Mouse (Mus musculus) neural tube, embryonic 12.5 days (tissue): ENCODE measurements around the gene Morn5. TPM values are rescaled to one million over a fixed set of nuclear protein-coding genes. Genes with fewer than 3 reads are reported as not detected.
A peak's percentile ranks its signal among the peaks of the same experiment; 100 is the strongest.

Experiments
- ATAC-seq: fragments of 200-750 bp; cut with Nextera tagmentation; 2 replicates; pipeline ENCODE4 v1.8.0; 2017; ENCODE audit warnings: low read depth, mild to moderate bottlenecking, moderate TSS enrichment, moderate library complexity; ENCODE audit not compliant: low FRiP score
- H3K27ac ChIP-seq: fragments of 300-500 bp; sonication (generic); 2 replicates; pipeline ENCODE4 v1.5.1; 2016
- H3K27me3 ChIP-seq: fragments of 300-500 bp; sonication (generic); replicated peaks from 2 replicates; pipeline ENCODE4 v1.6.1; 2016; ENCODE audit warnings: mild to moderate bottlenecking
- H3K36me3 ChIP-seq: fragments of 300-500 bp; sonication (generic); 2 replicates; pipeline ENCODE4 v1.6.1; 2016; ENCODE audit warnings: mild to moderate bottlenecking
- H3K4me1 ChIP-seq: fragments of 300-500 bp; sonication (generic); 2 replicates; pipeline ENCODE4 v1.6.1; 2016
- H3K4me2 ChIP-seq: fragments of 300-500 bp; sonication (generic); replicated peaks from 2 replicates; pipeline ENCODE4 v1.6.1; 2016; ENCODE audit warnings: mild to moderate bottlenecking
- H3K4me3 ChIP-seq: fragments of 300-500 bp; sonication (generic); 2 replicates; pipeline ENCODE4 v1.5.1; 2016
- H3K9ac ChIP-seq: fragments of 300-500 bp; sonication (generic); 2 replicates; pipeline ENCODE4 v1.6.1; 2016; ENCODE audit warnings: mild to moderate bottlenecking
- H3K9me3 ChIP-seq: fragments of 300-500 bp; sonication (generic); 2 replicates; pipeline ENCODE4 v1.6.1; 2016; ENCODE audit warnings: mild to moderate bottlenecking
- WGBS: fragments of 180-500 bp; shearing (Covaris S2); methylation state at CpG from one replicate; pipeline ENCODE4 v1.1.7; 2016; 5-methylcytosine and 5-hydroxymethylcytosine counted together
- polyA plus RNA-seq: library from polyadenylated mRNA; unstranded; fragments of >200 nt; fragmentation: Nextera tagmentation; extraction: Ambion mirVana; gene quantifications from 2 replicates; pipeline ENCODE4 v1.2.1, GENCODE M21; 2016

Gene Morn5
- polyA plus RNA-seq, result 0.48 and 0.50 TPM in 2 replicates

DNA sequence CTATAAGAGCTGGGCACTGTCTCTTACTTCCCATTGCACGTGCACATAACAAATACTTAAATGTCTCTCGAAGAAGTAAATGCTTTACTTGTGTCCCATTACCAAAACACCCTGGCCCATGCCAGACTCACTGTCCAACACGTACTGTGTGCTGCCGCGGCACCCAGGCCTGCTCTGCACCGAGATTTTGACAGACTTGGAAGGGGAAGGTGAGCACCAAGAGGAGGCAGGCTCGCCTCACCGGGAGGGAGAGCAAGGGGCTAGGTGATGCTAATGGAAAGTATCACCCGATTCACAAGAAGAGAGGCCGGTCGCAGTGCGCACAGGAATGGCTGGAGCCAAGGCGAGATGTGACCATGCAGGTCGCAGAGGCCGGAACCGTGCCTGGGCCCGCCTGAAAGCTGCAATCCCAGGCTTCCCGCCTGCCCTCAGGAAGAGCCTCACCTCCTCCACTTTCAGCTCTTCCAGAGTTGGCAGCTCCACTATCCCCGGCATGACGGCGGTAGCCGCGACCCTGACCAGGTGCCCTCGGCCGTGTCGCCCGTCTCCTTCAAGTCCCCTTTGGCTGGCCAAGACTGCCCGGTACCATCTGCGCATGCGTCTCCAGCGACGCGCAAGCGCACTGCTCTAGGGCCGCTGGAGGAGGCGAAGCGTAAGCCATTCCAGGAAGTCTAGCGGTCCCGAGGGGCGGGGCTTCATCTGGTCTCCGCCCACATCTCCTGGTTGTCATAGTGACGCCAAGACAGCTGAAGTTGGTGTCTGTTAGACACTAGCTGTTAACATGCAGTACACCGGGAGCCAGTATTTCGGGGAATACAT is at the start of gene Morn5, which contains the start of gene Ndufa8:
Gene Morn5, plus strand, starts transcription at position 711 of the 819 bp plus-strand sequence.
Gene Ndufa8, minus strand, starts transcription at position 659 of the 819 bp plus-strand sequence.
- Histone ChIP-seq H3K9ac (peak within 1 kb of the TSS; percentile 84), H3K4me1 (peaks cover 7% of the 10 kb centered on the region), H3K36me3 (peaks cover 5% of the 10 kb centered on the region; the same call in 1 of the 2 replicates), H3K27me3 (no peaks in the 10 kb centered on the region), H3K4me2 (peak within 1 kb of the TSS; percentile 79), H3K27ac (no peak within 1 kb of the TSS), H3K4me3 (peak within 1 kb of the TSS; percentile 79), H3K9me3 (no peaks in the 10 kb centered on the region)
- 1% methylated on average over 44 of the region's 44 CpGs for WGBS
- ATAC-seq, result peak; percentile 97

DNA sequence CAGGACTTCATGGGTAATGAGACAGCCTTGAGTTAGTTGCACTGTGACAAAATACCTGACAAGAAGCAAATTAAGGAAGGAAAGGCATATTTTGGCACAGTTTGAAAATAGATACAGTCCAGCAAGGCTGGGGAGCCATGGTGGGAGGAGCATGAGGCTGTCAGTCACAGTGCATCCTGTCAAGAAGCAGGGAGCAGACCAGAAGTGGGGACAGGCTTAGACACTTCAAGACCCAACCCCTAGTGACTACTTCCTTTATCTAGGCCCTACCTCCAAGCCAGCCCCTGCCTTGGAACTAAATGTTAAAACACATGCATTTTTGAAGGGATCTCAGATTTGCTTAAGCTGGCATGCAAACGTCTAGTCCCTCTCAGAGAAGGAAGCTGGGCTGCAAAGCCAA is 48.9 kb upstream of the Morn5 start:
- Histone ChIP-seq H3K36me3 (no peaks in the 10 kb centered on the region), H3K4me1 (no peaks in the 10 kb centered on the region), H3K4me2 (no peak overlapping the region), H3K9ac (no peak overlapping the region), H3K4me3 (no peak overlapping the region), H3K27ac (no peak overlapping the region), H3K27me3 (0 out of 2 replicates have a peak, but pooled peaks cover 3% of the 10 kb centered on the region), H3K9me3 (no peaks in the 10 kb centered on the region)
- WGBS, result 59% methylated on average over 1 of the region's 1 CpGs
- no peak for ATAC-seq

DNA sequence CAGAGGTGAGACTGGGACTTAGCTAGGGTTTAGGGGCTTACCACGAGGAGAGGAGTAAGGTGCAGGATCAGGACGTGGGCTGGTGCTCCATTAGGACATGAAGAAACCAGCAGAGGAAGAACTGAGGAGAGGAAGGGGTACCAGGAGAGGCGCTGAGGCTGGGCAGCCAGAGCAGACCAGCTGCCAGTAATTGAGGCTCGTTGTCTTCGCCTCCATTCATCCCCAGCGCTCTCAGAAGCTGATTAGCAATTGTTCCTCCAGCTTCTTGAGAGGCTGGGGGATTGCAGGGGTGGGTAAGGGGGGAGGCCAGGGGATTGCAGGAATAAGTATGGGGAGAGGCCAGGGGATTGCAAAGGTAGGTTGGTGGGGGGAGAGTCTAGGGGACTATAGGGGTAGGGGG is 47.1 kb upstream of the Morn5 start:
- WGBS, result 28% methylated on average over 6 of the region's 6 CpGs
- Histone ChIP-seq H3K36me3 (no peaks in the 10 kb centered on the region), H3K4me2 (no peak overlapping the region), H3K27me3 (0 out of 2 replicates have a peak, but pooled peaks cover 3% of the 10 kb centered on the region), H3K4me3 (no peak overlapping the region), H3K27ac (no peak overlapping the region), H3K9me3 (no peaks in the 10 kb centered on the region), H3K9ac (no peak overlapping the region), H3K4me1 (no peaks in the 10 kb centered on the region)
- no peak for ATAC-seq

DNA sequence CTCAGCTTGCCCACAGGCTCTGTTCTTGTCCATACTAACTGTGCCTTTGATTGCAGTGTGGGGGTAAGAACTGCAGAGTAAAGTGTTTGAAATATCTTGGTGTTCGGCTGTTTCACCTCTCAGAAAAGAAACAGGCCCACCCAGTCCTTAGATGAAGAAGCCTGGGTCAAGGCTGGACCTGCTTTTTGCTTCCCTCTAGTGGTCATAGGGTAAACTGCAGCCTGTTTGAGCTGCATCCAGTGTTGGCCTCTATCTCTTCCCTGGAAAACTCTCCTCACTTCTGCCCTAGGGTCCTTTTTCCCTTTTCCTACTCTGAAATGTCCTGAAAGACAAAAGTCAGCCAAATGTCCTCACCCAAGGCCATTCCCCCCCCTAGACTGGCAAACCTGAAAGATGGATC is 41.2 kb upstream of the Morn5 start:
- H3K4me2 ChIP-seq, result no peak overlapping the region
- no peaks in the 10 kb centered on the region for H3K36me3 ChIP-seq
- WGBS, result 33% methylated on average over 1 of the region's 1 CpGs
- peaks cover 3% of the 10 kb centered on the region; the same call in 1 of the 2 replicates for H3K4me1 ChIP-seq
- no peak overlapping the region for H3K4me3 ChIP-seq
- H3K27ac ChIP-seq, result no peak overlapping the region
- no peak for ATAC-seq
- H3K9me3 ChIP-seq, result no peaks in the 10 kb centered on the region
- peaks cover 26% of the 10 kb centered on the region for H3K27me3 ChIP-seq
- no peak overlapping the region for H3K9ac ChIP-seq

DNA sequence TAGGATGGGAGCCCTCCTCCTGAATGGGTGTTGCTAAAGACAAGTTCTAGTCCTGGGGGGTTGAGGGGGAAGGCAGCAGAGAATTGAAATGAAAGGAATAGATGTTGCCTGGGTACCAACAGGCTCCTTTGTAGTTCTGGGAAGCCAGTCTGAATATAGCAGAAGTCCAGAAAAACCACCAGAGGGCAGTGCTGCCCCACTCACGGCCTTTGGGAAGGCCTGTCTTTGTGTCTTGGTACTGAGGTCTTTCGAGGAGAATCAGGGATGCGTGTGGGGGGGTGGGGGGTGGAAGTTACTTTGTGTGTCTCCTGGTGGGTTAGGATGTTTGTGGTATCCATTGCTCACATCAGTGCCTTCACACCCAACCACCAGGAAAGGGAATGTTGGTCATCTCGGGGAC is 39.9 kb upstream of the Morn5 start:
- Histone ChIP-seq H3K4me2 (no peak overlapping the region), H3K27ac (no peak overlapping the region), H3K9me3 (no peaks in the 10 kb centered on the region), H3K36me3 (no peaks in the 10 kb centered on the region), H3K9ac (no peak overlapping the region), H3K4me3 (no peak overlapping the region), H3K27me3 (peaks cover 24% of the 10 kb centered on the region), H3K4me1 (peaks cover 3% of the 10 kb centered on the region; the same call in 1 of the 2 replicates)
- WGBS, result 23% methylated on average over 4 of the region's 4 CpGs
- ATAC-seq, result peak; percentile 31

DNA sequence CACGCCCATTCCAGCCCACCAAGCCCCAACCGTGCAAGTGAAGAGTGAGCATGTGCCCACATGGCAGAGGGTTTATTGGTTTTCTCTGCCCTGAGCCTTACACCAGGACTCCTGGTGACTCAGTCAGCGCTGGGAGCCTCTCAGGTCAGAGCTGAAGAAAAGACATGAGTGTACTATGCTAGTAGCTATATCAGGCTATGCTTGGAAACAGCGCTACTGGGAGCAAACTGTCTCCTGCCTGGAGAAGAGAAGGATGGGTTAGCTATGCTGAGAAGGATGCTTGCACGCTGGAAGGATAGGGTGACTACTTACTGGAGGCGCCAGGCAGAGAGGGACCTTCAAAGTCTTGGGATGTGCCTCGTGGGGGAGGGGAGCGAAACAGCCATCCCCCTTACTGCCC is 38.7 kb upstream of the Morn5 start:
- Histone ChIP-seq H3K4me3 (no peak overlapping the region), H3K9me3 (no peaks in the 10 kb centered on the region), H3K9ac (no peak overlapping the region), H3K4me1 (peaks cover 3% of the 10 kb centered on the region; the same call in 1 of the 2 replicates), H3K36me3 (no peaks in the 10 kb centered on the region), H3K4me2 (peak overlapping the region; percentile 84), H3K27ac (no peak overlapping the region), H3K27me3 (peaks cover 22% of the 10 kb centered on the region)
- 45% methylated on average over 8 of the region's 8 CpGs for WGBS
- ATAC-seq, result no peak

DNA sequence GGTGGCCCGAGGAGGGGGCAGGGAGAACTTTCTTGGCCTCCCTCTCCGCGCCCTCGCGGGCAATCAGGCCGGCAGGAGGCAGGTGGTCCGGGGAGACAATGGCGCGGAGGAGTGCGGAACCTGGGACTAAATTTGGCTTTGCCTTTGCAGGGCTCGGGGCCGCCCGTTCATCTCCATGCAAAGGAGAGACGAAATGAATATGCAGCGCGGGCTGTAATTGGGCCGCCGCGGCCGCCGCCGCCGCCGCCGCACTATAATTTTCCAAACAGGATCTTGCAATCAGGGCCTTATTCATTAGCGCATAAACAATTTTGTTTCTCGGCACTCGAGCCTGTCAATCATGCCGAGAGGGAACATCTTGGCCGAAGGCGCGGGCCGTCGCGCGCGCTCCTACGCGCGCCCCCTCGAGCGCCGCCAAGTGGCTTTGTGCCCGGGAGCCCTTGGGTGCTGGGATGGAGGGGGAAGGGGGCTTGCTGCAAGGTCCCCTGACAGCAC is 37.9 kb upstream of the Morn5 start:
- under 1% methylated on average over 44 of the region's 44 CpGs for WGBS
- H3K4me1 ChIP-seq, result peaks cover 3% of the 10 kb centered on the region; the same call in 1 of the 2 replicates
- H3K4me2 ChIP-seq, result peak overlapping the region; percentile 84
- H3K27me3 ChIP-seq, result peaks cover 22% of the 10 kb centered on the region
- H3K27ac ChIP-seq, result no peak overlapping the region
- H3K4me3 ChIP-seq, result peak overlapping the region; percentile 34
- ATAC-seq, result peak; percentile 22; the same call in 1 of the 2 replicates
- H3K9ac ChIP-seq, result peak overlapping the region; percentile 54
- H3K9me3 ChIP-seq, result no peaks in the 10 kb centered on the region
- no peaks in the 10 kb centered on the region for H3K36me3 ChIP-seq

DNA sequence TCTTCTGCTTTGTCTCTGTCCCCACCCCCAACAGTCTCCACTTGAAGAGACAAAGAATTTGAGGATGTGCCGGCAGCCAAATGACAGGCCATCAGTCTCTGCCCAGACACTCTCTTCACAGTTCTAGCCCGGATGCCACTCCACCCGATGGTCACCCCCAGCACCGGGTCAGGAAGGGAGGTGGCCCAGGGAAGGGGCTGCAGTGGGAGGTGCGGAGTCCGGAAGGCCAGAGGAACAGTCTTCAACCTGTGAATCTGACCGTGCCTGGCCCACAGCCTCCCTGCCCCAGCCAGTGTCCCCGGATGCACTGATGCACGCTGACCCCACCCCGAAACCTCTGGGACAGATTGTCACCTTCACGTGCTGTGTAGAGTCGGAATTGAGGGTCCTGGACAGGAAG is 36.2 kb upstream of the Morn5 start:
- ATAC-seq, result no peak
- WGBS, result 55% methylated on average over 12 of the region's 12 CpGs
- H3K4me3 ChIP-seq, result no peak overlapping the region
- no peak overlapping the region for H3K9ac ChIP-seq
- H3K27me3 ChIP-seq, result peaks cover 22% of the 10 kb centered on the region
- no peak overlapping the region for H3K4me2 ChIP-seq
- no peak overlapping the region for H3K27ac ChIP-seq
- no peaks in the 10 kb centered on the region for H3K9me3 ChIP-seq
- no peaks in the 10 kb centered on the region for H3K36me3 ChIP-seq
- peaks cover 3% of the 10 kb centered on the region; the same call in 1 of the 2 replicates for H3K4me1 ChIP-seq

DNA sequence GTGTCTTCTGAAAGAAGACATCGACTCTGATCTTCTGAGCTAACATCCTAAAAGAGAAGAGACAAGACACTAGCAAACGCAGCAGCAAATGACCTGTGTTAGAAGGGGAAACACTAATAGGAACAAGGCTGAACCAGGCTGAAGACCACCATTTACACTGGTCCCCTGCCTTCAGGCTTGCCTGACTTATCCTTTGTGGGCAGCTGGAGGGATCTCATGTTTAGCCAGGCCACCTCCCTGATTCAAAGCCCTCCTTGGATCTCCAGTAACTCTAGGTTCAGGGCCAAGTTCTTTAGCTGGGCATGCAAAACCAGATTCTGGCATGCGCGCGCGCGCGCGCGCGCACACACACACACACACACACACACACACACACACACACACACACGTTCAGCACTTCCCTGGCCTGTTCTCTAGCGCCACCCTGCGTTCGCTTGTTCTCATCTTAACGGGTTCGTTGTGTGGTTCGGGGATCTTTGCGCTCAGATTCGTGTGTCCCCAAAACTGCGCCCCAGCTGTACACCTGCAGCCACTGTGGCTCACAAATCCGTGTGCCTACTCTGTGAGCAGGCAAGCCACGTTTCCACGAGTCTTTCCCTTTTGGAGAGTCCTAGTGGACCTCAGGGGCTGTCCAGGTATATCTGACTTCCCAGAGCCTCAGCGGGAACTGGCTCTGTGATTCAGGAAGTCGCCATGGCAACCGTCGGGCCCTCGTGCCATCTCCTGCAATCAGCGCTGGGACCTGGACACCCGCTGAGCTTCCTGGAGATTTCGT is 27.7 kb upstream of the Morn5 start:
- Histone ChIP-seq H3K9ac (no peak overlapping the region), H3K9me3 (no peaks in the 10 kb centered on the region), H3K27me3 (0 out of 2 replicates have a peak, but pooled peaks cover 6% of the 10 kb centered on the region), H3K4me1 (peaks cover 8% of the 10 kb centered on the region), H3K4me3 (peak overlapping the region; percentile 11; the same call in 1 of the 2 replicates), H3K27ac (no peak overlapping the region), H3K36me3 (no peaks in the 10 kb centered on the region), H3K4me2 (peak overlapping the region; percentile 58)
- WGBS, result 10% methylated on average over 32 of the region's 32 CpGs
- peak; percentile 65 for ATAC-seq

DNA sequence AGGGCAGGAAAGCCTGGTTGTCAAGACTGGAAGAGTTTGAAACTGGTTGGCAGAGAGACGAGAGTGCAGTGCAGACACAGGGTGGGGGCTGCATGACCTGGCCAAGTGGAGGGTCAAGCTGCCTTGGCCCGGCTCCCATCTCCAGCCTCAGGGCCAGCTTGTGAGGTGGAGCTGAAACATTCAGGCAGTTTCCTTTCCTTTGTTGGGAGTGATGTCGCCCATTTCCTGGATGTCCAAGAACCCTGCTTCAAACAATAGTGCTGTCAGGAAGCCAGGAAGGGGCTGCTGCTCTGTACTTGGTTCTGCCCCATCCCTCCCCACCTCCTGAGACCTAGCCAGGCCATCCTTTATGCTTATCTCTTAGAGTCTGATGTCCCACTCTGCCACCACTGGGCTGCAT is 26.0 kb upstream of the Morn5 start:
- H3K9me3 ChIP-seq, result no peaks in the 10 kb centered on the region
- WGBS, result 75% methylated on average over 3 of the region's 3 CpGs
- 0 out of 2 replicates have a peak, but pooled peaks cover 6% of the 10 kb centered on the region for H3K27me3 ChIP-seq
- peaks cover 8% of the 10 kb centered on the region for H3K4me1 ChIP-seq
- no peak for ATAC-seq
- H3K9ac ChIP-seq, result no peak overlapping the region
- no peaks in the 10 kb centered on the region for H3K36me3 ChIP-seq
- H3K27ac ChIP-seq, result no peak overlapping the region
- no peak overlapping the region for H3K4me3 ChIP-seq
- no peak overlapping the region for H3K4me2 ChIP-seq

DNA sequence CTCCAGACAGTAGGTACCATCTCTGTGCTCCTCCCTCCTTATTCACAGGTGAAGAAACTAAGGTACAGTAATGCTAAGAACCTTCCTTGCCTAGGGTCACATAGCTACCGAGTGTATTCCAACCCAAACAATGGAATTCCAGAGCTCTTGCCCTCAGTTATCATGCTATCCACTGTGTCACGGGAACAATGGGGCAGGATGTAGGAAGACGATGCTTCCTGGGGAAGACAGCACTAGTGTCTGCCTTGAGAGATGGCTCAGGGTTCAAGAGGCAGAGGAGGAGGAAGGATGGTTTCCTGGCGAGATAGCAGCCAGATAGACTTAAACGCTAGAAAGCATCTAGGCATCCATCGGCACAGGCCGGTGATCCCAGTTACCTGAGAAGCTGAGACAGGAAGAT is 16.4 kb upstream of the Morn5 start:
- H3K27ac ChIP-seq, result no peak overlapping the region
- no peaks in the 10 kb centered on the region for H3K27me3 ChIP-seq
- H3K9ac ChIP-seq, result no peak overlapping the region
- no peak for ATAC-seq
- no peak overlapping the region for H3K4me2 ChIP-seq
- no peak overlapping the region for H3K4me3 ChIP-seq
- no peaks in the 10 kb centered on the region for H3K4me1 ChIP-seq
- H3K36me3 ChIP-seq, result peaks cover 27% of the 10 kb centered on the region
- 81% methylated on average over 7 of the region's 7 CpGs for WGBS
- no peaks in the 10 kb centered on the region for H3K9me3 ChIP-seq

DNA sequence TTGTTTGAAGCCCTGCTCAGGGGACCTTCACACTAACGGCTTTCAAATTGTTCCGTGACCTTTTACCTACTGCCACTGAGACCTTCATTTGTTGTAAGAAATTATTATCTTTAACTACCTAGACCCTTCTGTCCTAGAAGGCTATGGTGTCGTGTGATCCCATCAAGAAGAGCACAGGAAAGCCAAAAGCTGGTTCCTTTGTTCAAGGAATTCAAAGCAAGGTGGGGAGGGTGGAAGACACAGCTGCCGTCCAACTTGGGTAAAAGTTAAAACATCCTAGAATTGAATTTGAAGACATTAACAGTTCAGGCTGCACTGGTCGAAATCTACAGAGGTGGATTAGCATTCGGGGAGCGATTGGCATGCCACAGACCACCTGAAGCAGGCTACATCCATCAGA is 15.3 kb upstream of the Morn5 start:
- 78% methylated on average over 7 of the region's 7 CpGs for WGBS
- no peak for ATAC-seq
- no peaks in the 10 kb centered on the region for H3K9me3 ChIP-seq

More for the DNA sequence above, 15.3 kb upstream of the Morn5 start:
- Histone ChIP-seq H3K27me3 (no peaks in the 10 kb centered on the region), H3K4me1 (no peaks in the 10 kb centered on the region), H3K36me3 (peaks cover 35% of the 10 kb centered on the region), H3K9ac (no peak overlapping the region), H3K4me2 (no peak overlapping the region), H3K27ac (no peak overlapping the region), H3K4me3 (no peak overlapping the region)
